8 mouse cellular contexts compared by ENCODE assay signal in genomic region chr13:98573261-98574056, GRCm38 (mm10).
DNase-seq lines count a peak whose midpoint lies in the region; ATAC-seq and TF ChIP-seq lines count a peak whose summit lies in the region.

No protein-coding gene starts in this region.

- peak; percentile 26 for ATAC-seq in lung, embryonic 14.5 days (ENCODE audit: insufficient read depth)
- no peak; the same call in 1 of the 2 replicates for ATAC-seq in forebrain, embryonic 14.5 days
- peak; percentile 50; the same call in 1 of the 2 replicates for ATAC-seq in limb, embryonic 12.5 days (ENCODE audit: insufficient number of reproducible peaks, insufficient read depth, low FRiP score, low TSS enrichment, low read depth)

- H3K4me2 ChIP-seq in lung, embryonic 14.5 days: peak overlapping the region; percentile 81
- H3K4me2 ChIP-seq in forebrain, embryonic 14.5 days (ENCODE audit: low read length): peak overlapping the region; percentile 46
- peak overlapping the region; percentile 76 for H3K4me2 ChIP-seq in limb, embryonic 12.5 days

- H3K9ac ChIP-seq in lung, embryonic 14.5 days: peak overlapping the region; percentile 36; the same call in 1 of the 2 replicates
- no peak overlapping the region for H3K9ac ChIP-seq in forebrain, embryonic 14.5 days (ENCODE audit: low read length)
- peak overlapping the region; percentile 50 for H3K9ac ChIP-seq in limb, embryonic 12.5 days (replicated peaks)

- H3K4me3 ChIP-seq in lung, embryonic 14.5 days (ENCODE audit: low read depth, low read length): peak overlapping the region; percentile 44
- H3K4me3 ChIP-seq in forebrain, embryonic 14.5 days (ENCODE audit: low read depth, low read length): peak overlapping the region; percentile 21
- H3K4me3 ChIP-seq in limb, embryonic 12.5 days (replicated peaks): peak overlapping the region; percentile 42

- H3K27me3 ChIP-seq in lung, embryonic 14.5 days (ENCODE audit: insufficient read depth, low read length): peaks cover 28% of the 10 kb centered on the region
- H3K27me3 ChIP-seq in forebrain, embryonic 14.5 days (replicated peaks; ENCODE audit: control insufficient read depth, insufficient read depth, low read length): peaks cover 90% of the 10 kb centered on the region
- peaks cover 81% of the 10 kb centered on the region for H3K27me3 ChIP-seq in limb, embryonic 12.5 days

- no peak for DNase-seq in lung, embryonic 14.5 days
- no peak for DNase-seq in lung, postnatal 25 days (ENCODE audit: low spot score)
- DNase-seq in forebrain, embryonic 14.5 days (ENCODE audit: low spot score): peak; percentile 10
- DNase-seq in retina, postnatal 1 day: peak; percentile 59
- DNase-seq in layer of hippocampus, postnatal 36 days: no peak
- DNase-seq in right cerebral cortex, postnatal 10 days (ENCODE audit: low spot score in 2 of 2): no peak
- DNase-seq in kidney, postnatal 36 days: no peak

- no peak for TF ChIP-seq CTCF in lung, embryonic 14.5 days (IDR thresholded peaks at IDR 0.05; ENCODE audit: low read depth)

- no peaks in the 10 kb centered on the region for H3K36me3 ChIP-seq in lung, embryonic 14.5 days (ENCODE audit: insufficient read depth)
- H3K36me3 ChIP-seq in forebrain, embryonic 14.5 days (ENCODE audit: control insufficient read depth, insufficient read depth, low read length): no peaks in the 10 kb centered on the region
- no peaks in the 10 kb centered on the region for H3K36me3 ChIP-seq in limb, embryonic 12.5 days

- no peaks in the 10 kb centered on the region for H3K9me3 ChIP-seq in lung, embryonic 14.5 days (ENCODE audit: low read depth, low read length)
- H3K9me3 ChIP-seq in forebrain, embryonic 14.5 days (replicated peaks; ENCODE audit: control insufficient read depth, low read length): no peaks in the 10 kb centered on the region
- no peaks in the 10 kb centered on the region for H3K9me3 ChIP-seq in limb, embryonic 12.5 days

- 32% methylated on average over 39 of the region's 39 CpGs for WGBS in lung, embryonic 14.5 days
- 9% methylated on average over 39 of the region's 39 CpGs for WGBS in forebrain, embryonic 14.5 days
- 17% methylated on average over 39 of the region's 39 CpGs for WGBS in limb, embryonic 12.5 days

- H3K4me1 ChIP-seq in lung, embryonic 14.5 days (ENCODE audit: insufficient read depth): 0 out of 2 replicates have a peak, but pooled peaks cover 4% of the 10 kb centered on the region
- peaks cover 7% of the 10 kb centered on the region for H3K4me1 ChIP-seq in forebrain, embryonic 14.5 days (ENCODE audit: control insufficient read depth, insufficient read depth, low read length)
- H3K4me1 ChIP-seq in limb, embryonic 12.5 days (replicated peaks): peaks cover 43% of the 10 kb centered on the region

- H3K27ac ChIP-seq in lung, embryonic 14.5 days (ENCODE audit: low read depth): no peak overlapping the region
- H3K27ac ChIP-seq in forebrain, embryonic 14.5 days (ENCODE audit: low read depth, low read length): no peak overlapping the region
- H3K27ac ChIP-seq in limb, embryonic 12.5 days: no peak overlapping the region

Comparison
In these comparisons a context has a peak if more than half of its experiments do, and no peak if none do; other contexts are left out.
1. DNase-seq: peak in forebrain, embryonic 14.5 days (single experiment) and retina, postnatal 1 day (single experiment); none in lung, embryonic 14.5 days (single experiment), lung, postnatal 25 days (single experiment), layer of hippocampus, postnatal 36 days (0 of 2), right cerebral cortex, postnatal 10 days (0 of 2) and kidney, postnatal 36 days (0 of 2).
2. Peak in every context shown above with its lines, with median percentiles within 50 percentile points of each other: H3K4me2 ChIP-seq and H3K4me3 ChIP-seq.